Mouse (Mus musculus) cerebellum, postnatal 4 days (tissue): ENCODE data around the gene Gm2030.
"Not testable (repeated sequence)": the region's sequence is repeated elsewhere in the genome, so short reads cannot be mapped to it uniquely, and the experiment has no call there.

Experiments
- DNase-seq, 2 experiments: peaks; one replicate each; pipeline ENCODE4 v3.0.0; 2022; ENCODE audit warnings: low spot score in 2 of 2, mixed read lengths in 1 of 2

The Gm2030 gene

GRCm38 (mm10) chrX:26309944-26310343 lies at the start of gene Gm2030:
Gene Gm2030 (minus strand): TSS chrX:26310044.
- not testable (repeated sequence) for DNase-seq
